Mouse (Mus musculus) stomach, postnatal 0 days (tissue): ENCODE results near the gene Opn4. TPM values are rescaled to one million over a fixed set of nuclear protein-coding genes. Genes with fewer than 3 reads are reported as not detected.

ENCODE experiments used
- ATAC-seq: fragments of 200-750 bp; cut with Nextera tagmentation; 2 replicates; pipeline ENCODE4 v1.8.0; 2017; ENCODE audit not compliant: low FRiP score, low TSS enrichment
- DNase-seq: peaks from one replicate; pipeline ENCODE4 v3.0.0-alpha.2; 2016; ENCODE audit warnings: low spot score
- H3K27ac ChIP-seq: fragments of 300-500 bp; sonication (generic); replicated peaks from 2 replicates; pipeline ENCODE4 v1.5.1; 2014; ENCODE audit warnings: mild to moderate bottlenecking, control low read depth
- H3K27me3 ChIP-seq: fragments of 300-500 bp; sonication (generic); 2 replicates; pipeline ENCODE4 v1.6.1; 2014; ENCODE audit warnings: low read length; ENCODE audit not compliant: control insufficient read depth, insufficient read depth
- H3K36me3 ChIP-seq: fragments of 300-500 bp; sonication (generic); 2 replicates; pipeline ENCODE4 v1.6.1; 2014; ENCODE audit warnings: low read length, mixed read lengths; ENCODE audit not compliant: control insufficient read depth, insufficient read depth
- H3K4me1 ChIP-seq: fragments of 300-500 bp; sonication (generic); replicated peaks from 2 replicates; pipeline ENCODE4 v1.6.1; 2014; ENCODE audit warnings: antibody characterized with exemption; ENCODE audit not compliant: control insufficient read depth, insufficient read depth
- H3K4me2 ChIP-seq: fragments of 300-500 bp; sonication (generic); replicated peaks from 2 replicates; pipeline ENCODE4 v1.6.1; 2014; ENCODE audit warnings: low read depth, mild to moderate bottlenecking, control low read depth, moderate library complexity
- H3K4me3 ChIP-seq: fragments of 300-500 bp; sonication (generic); 2 replicates; pipeline ENCODE4 v1.5.1; 2014; ENCODE audit warnings: low read depth, low read length, control low read depth
- H3K9ac ChIP-seq: fragments of 300-500 bp; sonication (generic); 2 replicates; pipeline ENCODE4 v1.6.1; 2014; ENCODE audit warnings: mild to moderate bottlenecking, low read length, control low read depth, mixed read lengths
- H3K9me3 ChIP-seq: fragments of 300-500 bp; sonication (generic); 2 replicates; pipeline ENCODE4 v1.6.1; 2016; ENCODE audit warnings: low read length; ENCODE audit not compliant: control insufficient read depth
- CTCF ChIP-seq: IDR thresholded peaks from 2 replicates; pipeline ENCODE4 v1.5.1; 2016; ENCODE audit warnings: antibody characterized with exemption, low read depth, mild to moderate bottlenecking, moderate library complexity
- EP300 ChIP-seq: optimal IDR thresholded peaks from 2 replicates; pipeline ENCODE3; 2016; ENCODE audit warnings: antibody characterized with exemption
- WGBS: fragments of 180-500 bp; shearing (Covaris S2); extraction: QIAGEN DNeasy Blood & Tissue Kit; methylation state at CpG from one replicate; pipeline ENCODE4 v1.1.7; 2014; 5-methylcytosine and 5-hydroxymethylcytosine counted together
- polyA plus RNA-seq: library from polyadenylated mRNA; unstranded; fragments of >200 nt; fragmentation: Nextera tagmentation; extraction: Ambion mirVana; gene quantifications from 2 replicates; pipeline ENCODE4 v1.2.1, GENCODE M21; 2015

Gene Opn4
- polyA plus RNA-seq, 1 experiment from 2014 or later: not detected

- no peak overlapping the region for H3K27ac ChIP-seq
- TF ChIP-seq CTCF (no peak), EP300 (no peak)
- H3K9me3 ChIP-seq: no peaks in the 10 kb centered on the region
- no peak overlapping the region for H3K4me2 ChIP-seq
- 97% methylated on average over 7 of the region's 7 CpGs for WGBS
- no peak overlapping the region for H3K4me3 ChIP-seq
- ATAC-seq (no peak), DNase-seq (no peak)
- no peak overlapping the region for H3K9ac ChIP-seq
- no peaks in the 10 kb centered on the region for H3K4me1 ChIP-seq
- H3K36me3 ChIP-seq: no peaks in the 10 kb centered on the region
- H3K27me3 ChIP-seq: no peaks in the 10 kb centered on the region
These were observed 2.0 kb upstream of the Opn4 start for GRCm38 (mm10) chr14:34601910-34602309.

DNA sequence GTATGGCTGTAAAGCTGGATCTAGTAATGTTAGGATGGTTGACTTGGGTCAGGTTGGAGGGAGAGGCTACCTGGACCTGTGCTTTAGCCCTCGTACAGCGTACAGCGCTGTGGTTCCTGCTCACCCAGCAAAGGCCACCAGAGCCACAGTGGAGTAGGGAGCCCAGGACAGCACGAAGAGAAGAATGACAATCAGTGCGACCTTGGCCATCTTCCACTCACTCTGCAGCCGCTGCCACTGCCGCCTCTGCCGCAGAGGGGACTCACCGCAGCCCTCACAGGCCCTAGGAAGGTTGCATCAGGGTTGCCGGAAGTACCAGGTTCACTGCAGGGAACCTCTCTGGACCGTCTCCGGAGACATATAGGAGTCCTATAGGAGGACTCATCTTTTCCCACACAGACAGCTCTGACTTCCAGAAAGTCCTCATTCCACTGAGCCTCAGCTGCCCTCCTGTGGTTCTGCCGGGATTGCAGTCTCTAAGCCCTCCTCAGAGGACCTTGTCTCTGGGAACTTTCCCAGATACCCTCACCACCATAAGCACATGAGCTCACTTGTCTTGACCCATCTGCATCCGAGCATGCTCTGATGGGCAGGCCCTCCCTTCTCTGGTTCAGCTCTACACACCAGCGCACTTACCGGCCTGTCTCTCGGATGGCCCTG is 4.2 kb downstream of the Opn4 start:
- Histone ChIP-seq H3K4me1 (no peaks in the 10 kb centered on the region), H3K9me3 (no peaks in the 10 kb centered on the region), H3K4me2 (no peak overlapping the region), H3K4me3 (no peak overlapping the region), H3K9ac (no peak overlapping the region), H3K36me3 (no peaks in the 10 kb centered on the region), H3K27me3 (no peaks in the 10 kb centered on the region), H3K27ac (no peak overlapping the region)
- 79% methylated on average over 17 of the region's 17 CpGs for WGBS
- TF ChIP-seq EP300 (no peak), CTCF (peak; percentile 44)
- ATAC-seq: no peak
- no peak for DNase-seq

GRCm38 (mm10) chr14:34591741-34592535 is 8.0 kb downstream of the Opn4 start:
- Histone ChIP-seq H3K36me3 (no peaks in the 10 kb centered on the region), H3K27me3 (no peaks in the 10 kb centered on the region), H3K4me2 (no peak overlapping the region), H3K4me3 (no peak overlapping the region), H3K27ac (no peak overlapping the region), H3K4me1 (no peaks in the 10 kb centered on the region), H3K9ac (no peak overlapping the region), H3K9me3 (no peaks in the 10 kb centered on the region)
- ATAC-seq (no peak), DNase-seq (no peak)
- WGBS: 61% methylated on average over 15 of the region's 15 CpGs
- TF ChIP-seq EP300: no peak
- no peak for TF ChIP-seq CTCF

DNA sequence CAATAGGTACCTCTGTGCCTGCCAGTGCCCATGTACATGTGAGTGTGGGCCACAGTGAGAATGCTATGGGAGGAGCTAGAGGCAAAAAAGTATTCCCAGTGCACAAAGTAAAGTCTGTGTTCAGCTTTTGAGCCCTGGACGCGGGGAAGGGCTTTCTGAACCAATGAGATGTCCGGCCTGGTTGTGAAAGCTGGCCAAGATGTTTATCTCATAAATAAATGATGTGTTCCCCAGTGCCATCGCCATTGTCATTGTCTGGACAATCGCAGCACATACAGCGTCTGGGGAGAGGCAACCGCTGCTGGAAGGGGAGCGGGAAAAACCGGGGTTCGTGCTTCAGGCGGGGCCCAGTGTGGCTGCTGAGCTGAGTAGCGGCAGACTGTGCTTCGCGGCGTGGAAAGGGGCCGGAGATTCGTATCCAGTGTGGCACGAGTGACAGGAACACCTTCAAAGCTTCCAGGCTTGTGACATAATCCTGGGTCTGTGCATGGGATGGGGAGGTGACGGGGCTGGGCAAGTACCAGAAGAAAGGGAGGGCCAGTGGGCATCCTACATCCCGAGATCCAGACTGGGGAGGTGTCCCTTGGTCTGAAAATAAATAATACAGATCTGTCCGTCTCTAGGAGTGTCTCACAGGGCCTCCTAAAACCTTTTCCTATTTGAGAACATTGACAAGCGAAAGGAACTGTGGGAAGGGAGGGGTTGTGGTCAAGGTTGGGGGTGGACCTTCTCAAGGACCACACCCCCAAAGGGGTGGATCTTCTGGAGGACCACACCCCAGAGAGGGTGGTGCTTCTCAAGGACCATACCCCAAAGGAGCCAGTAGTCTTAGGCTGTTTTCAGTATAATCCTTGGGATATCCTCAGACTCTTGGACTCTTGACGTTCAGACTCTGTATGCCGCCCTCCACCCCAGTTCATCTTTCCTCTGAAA is 8.9 kb downstream of the Opn4 start:
- H3K27ac ChIP-seq: no peak overlapping the region
- H3K36me3 ChIP-seq: no peaks in the 10 kb centered on the region
- no peaks in the 10 kb centered on the region for H3K9me3 ChIP-seq
- TF ChIP-seq EP300 (no peak), CTCF (no peak)
- H3K27me3 ChIP-seq: no peaks in the 10 kb centered on the region
- no peak for ATAC-seq
- no peak for DNase-seq
- H3K9ac ChIP-seq: no peak overlapping the region
- no peaks in the 10 kb centered on the region for H3K4me1 ChIP-seq
- WGBS: 71% methylated on average over 24 of the region's 24 CpGs
- H3K4me3 ChIP-seq: no peak overlapping the region
- H3K4me2 ChIP-seq: no peak overlapping the region

DNA sequence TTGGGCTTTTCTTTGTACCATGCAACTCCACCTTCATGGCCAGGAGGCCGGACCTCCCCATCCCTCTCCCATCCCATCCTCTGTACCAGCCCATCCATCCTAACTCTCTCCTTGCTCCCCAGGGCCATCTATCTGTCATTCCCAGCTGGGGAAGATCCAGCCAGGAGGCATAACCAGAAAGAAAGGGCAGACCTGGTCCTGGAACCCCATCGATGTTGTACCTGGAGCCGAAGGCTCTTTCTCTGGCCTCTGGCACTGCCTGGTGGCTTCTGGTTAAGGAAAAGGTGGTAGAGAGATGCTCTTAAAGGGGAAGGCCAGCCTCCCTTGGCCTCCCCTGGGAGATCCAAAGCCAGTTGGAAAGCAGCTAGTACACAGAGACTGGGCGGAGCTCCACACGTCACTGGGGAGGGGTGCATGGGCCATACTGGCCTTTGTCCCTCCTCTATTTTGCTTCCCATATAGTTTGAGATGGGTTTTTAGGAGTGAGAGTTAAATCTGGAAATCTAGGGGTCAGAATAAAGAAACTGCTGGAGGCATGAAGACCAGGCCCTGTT is 9.8 kb downstream of the Opn4 start:
- H3K36me3 ChIP-seq: no peaks in the 10 kb centered on the region
- H3K27me3 ChIP-seq: no peaks in the 10 kb centered on the region
- no peak overlapping the region for H3K4me2 ChIP-seq
- TF ChIP-seq EP300: no peak
- no peak for TF ChIP-seq CTCF
- H3K27ac ChIP-seq: no peak overlapping the region
- H3K4me3 ChIP-seq: no peak overlapping the region
- ATAC-seq: no peak
- H3K9ac ChIP-seq: no peak overlapping the region
- DNase-seq: no peak
- H3K4me1 ChIP-seq: no peaks in the 10 kb centered on the region
- 77% methylated on average over 5 of the region's 5 CpGs for WGBS
- H3K9me3 ChIP-seq: no peaks in the 10 kb centered on the region
